Mouse (Mus musculus) embryonic fibroblast, embryonic 13.5 days (primary cell): ENCODE measurements at regions not wholly inside any gene's neighbourhood (a gene's known extent, or its start where the extent isn't known, plus 50 kb on each side); places are given as distances from the start of the nearest gene placed in this dataset.

ENCODE experiments used
- H3K27ac ChIP-seq: 2 replicates; pipeline ENCODE4 v1.5.1; 2012; ENCODE audit warnings: low read length, control low read depth, inconsistent platforms; ENCODE audit not compliant: insufficient read depth
- H3K4me1 ChIP-seq: 2 replicates; pipeline ENCODE4 v1.6.1; 2011; ENCODE audit warnings: low read length; ENCODE audit not compliant: control insufficient read depth, insufficient read depth
- H3K4me3 ChIP-seq: 2 replicates; pipeline ENCODE4 v1.5.1; 2011; ENCODE audit warnings: mild to moderate bottlenecking, control low read depth, low read length; ENCODE audit not compliant: insufficient read depth
- CTCF ChIP-seq: IDR thresholded peaks from 2 replicates; pipeline ENCODE4 v1.5.1; 2011; ENCODE audit warnings: mild to moderate bottlenecking, control low read depth, low read length, moderate library complexity, borderline replicate concordance; ENCODE audit not compliant: insufficient read depth
- POLR2A ChIP-seq: IDR thresholded peaks from 2 replicates; pipeline ENCODE4 v1.6.1; 2011; ENCODE audit warnings: low read depth, mild to moderate bottlenecking, control low read depth, low read length, moderate library complexity

GRCm38 (mm10) chr16:20803278-20803930 is 69.1 kb upstream of the Thpo start:
- H3K27ac ChIP-seq = no peak overlapping the region
- no peak overlapping the region for H3K4me3 ChIP-seq
- TF ChIP-seq CTCF (no peak), POLR2A (no peak)
- no peaks in the 10 kb centered on the region for H3K4me1 ChIP-seq

DNA sequence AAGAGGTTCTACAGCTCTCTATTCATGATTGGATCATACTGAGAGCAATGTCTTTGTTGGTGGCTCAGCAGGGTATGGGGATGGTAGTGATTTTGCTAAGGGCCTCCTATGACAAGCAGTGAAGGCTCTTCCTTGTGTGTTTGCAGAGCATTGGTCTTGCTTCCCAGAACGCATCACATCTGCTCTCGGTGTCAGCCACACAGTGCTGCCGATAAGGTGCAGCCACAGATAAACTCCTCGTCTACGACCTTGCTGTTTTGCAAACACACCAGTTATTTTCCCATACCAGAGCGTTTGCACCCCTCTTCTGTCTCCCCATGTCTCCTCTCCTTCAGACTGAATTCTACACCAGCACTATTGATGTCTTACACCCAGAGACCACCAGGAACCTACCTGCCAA is 68.4 kb upstream of the Thpo start:
- no peaks in the 10 kb centered on the region for H3K4me1 ChIP-seq
- no peak overlapping the region for H3K27ac ChIP-seq
- H3K4me3 ChIP-seq = no peak overlapping the region
- TF ChIP-seq CTCF = no peak
- no peak for TF ChIP-seq POLR2A

DNA sequence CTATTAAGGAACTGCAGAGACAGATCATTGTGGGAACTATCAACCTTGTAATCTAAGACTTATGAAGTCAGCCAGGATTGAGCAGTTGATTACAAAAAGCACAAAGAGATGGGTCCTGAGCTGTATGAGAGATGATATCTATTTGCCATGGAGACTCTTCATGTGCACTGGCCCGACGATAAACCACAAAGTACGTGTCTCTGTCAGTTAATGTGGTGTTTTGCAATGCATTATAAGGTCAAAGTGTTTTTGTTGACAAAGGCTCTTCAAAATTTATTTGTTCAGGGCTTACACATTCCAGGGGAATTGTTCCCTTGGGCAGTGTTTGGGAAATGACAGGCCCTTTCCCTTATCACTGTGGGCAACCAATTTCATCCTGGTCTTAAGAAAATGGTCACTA is 65.7 kb upstream of the Thpo start:
- TF ChIP-seq POLR2A (no peak), CTCF (no peak)
- Histone ChIP-seq H3K4me1 (no peaks in the 10 kb centered on the region), H3K4me3 (no peak overlapping the region), H3K27ac (no peak overlapping the region)

DNA sequence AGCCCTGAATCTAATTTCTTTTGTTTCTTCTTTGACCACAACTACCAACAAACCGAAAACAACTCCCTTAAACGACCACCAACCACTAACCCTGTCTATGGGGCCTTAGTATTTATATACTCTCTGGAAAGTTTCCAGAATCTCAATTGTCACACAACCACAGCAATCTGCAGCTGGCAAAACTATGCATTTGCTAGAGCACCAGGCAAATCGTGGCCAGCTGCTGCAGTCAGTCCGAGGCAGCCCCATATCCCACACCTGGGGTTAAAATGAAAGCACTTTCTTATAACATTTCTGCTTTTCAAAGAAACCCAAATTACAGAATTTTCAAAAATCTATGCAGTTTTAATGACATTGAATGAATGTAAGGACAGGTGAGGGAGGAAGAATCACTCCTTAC is 63.8 kb upstream of the Thpo start:
- Histone ChIP-seq H3K4me1 (no peaks in the 10 kb centered on the region), H3K27ac (no peak overlapping the region), H3K4me3 (no peak overlapping the region)
- TF ChIP-seq POLR2A (no peak), CTCF (no peak)

DNA sequence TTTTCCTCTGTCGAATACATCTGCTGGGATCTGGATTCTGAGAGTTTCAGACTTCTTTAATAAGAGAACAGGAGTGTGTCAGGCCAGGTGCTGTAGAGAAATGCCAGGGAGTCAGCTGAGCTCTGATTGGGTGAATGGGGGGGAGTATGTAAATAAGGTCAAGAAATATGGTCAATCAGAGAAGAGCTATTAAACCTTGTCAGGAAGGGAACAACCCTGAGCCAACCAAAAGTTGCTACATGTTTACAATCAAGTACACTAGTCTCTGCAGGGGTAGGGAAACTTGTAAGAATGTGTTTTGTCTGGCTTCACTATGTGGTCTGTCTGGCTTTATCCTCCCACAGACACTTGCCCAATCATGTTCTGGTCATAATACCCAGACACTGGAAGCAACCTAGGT is 60.4 kb upstream of the Thpo start:
- TF ChIP-seq POLR2A = no peak
- no peak for TF ChIP-seq CTCF
- H3K4me3 ChIP-seq = no peak overlapping the region
- H3K4me1 ChIP-seq = no peaks in the 10 kb centered on the region
- H3K27ac ChIP-seq = no peak overlapping the region
